Mouse (Mus musculus): ENCODE measurements at regions not wholly inside any gene's neighbourhood (a gene's known extent, or its start where the extent isn't known, plus 50 kb on each side); places are given as distances from the start of the nearest gene placed in this dataset.
"Not testable (repeated sequence)": the region's sequence is repeated elsewhere in the genome, so short reads cannot be mapped to it uniquely, and the experiment has no call there.

GRCm38 (mm10) chr12:17992572-17992971, 301.9 kb downstream of the Hpcal1 start:
- 0% methylated on average over 40 of the region's 44 CpGs for whole genome bisulfite sequencing
- Histone ChIP-seq H3K4me3 (ENCODE audit: low read length) (peak overlapping the region; percentile 57), H3K4me2 (ENCODE audit: low read depth, low read length) (peak overlapping the region; percentile 63), H3K9ac (ENCODE audit: low read length) (peak overlapping the region; percentile 65)
- H3K36me3 ChIP-seq (ENCODE audit: control insufficient read depth, insufficient read depth, low read length); H3K27ac ChIP-seq (ENCODE audit: low read length); H3K9me3 ChIP-seq (ENCODE audit: control insufficient read depth, low read length); H3K27me3 ChIP-seq (ENCODE audit: control insufficient read depth, insufficient read depth, low read depth, low read length); H3K4me1 ChIP-seq (replicated peaks; ENCODE audit: control insufficient read depth, insufficient read depth, low read length): not testable (repeated sequence)
- peak; percentile 92 for ATAC-seq (ENCODE audit: low read depth)

- under 1% methylated on average over 15 of the region's 22 CpGs for WGBS
- Histone ChIP-seq H3K4me3 (ENCODE audit: low read length) (peak overlapping the region; percentile 57), H3K9ac (ENCODE audit: low read length) (peak overlapping the region; percentile 65), H3K4me2 (ENCODE audit: low read depth, low read length) (peak overlapping the region; percentile 63)
- not testable (repeated sequence) for H3K27me3 ChIP-seq (ENCODE audit: control insufficient read depth, insufficient read depth, low read depth, low read length); ATAC-seq (ENCODE audit: low read depth); H3K4me1 ChIP-seq (replicated peaks; ENCODE audit: control insufficient read depth, insufficient read depth, low read length); H3K27ac ChIP-seq (ENCODE audit: low read length); H3K36me3 ChIP-seq (ENCODE audit: control insufficient read depth, insufficient read depth, low read length); H3K9me3 ChIP-seq (ENCODE audit: control insufficient read depth, low read length)
Observed at GRCm38 (mm10) chr12:17993368-17993767, 302.7 kb downstream of the Hpcal1 start.

Measured in lung, embryonic 16.5 days (tissue).